Mouse (Mus musculus) megakaryocyte, embryonic 14.5 days (primary cell): Measurements from ENCODE around the gene Akap4. TPM values are rescaled to one million over a fixed set of nuclear protein-coding genes. Genes with fewer than 3 reads are reported as not detected.

ENCODE experiments used
- H3K27me3 ChIP-seq: replicated peaks from 2 replicates; pipeline ENCODE3; 2012; ENCODE audit warnings: inconsistent platforms
- H3K36me3 ChIP-seq: replicated peaks from 2 replicates; pipeline ENCODE3; 2012; ENCODE audit warnings: low read length, inconsistent platforms, mixed read lengths
- H3K4me1 ChIP-seq: 2 replicates; pipeline ENCODE4 v1.6.1; 2012; ENCODE audit warnings: inconsistent platforms
- H3K4me3 ChIP-seq: replicated peaks from 2 replicates; pipeline ENCODE3; 2012; ENCODE audit warnings: moderate library complexity, mild to moderate bottlenecking, inconsistent platforms
- H3K9me3 ChIP-seq: 2 replicates; pipeline ENCODE4 v1.6.1; 2012; ENCODE audit warnings: inconsistent platforms
- FLI1 ChIP-seq: IDR thresholded peaks from 2 replicates; pipeline ENCODE4 v1.6.1; 2012; ENCODE audit warnings: low read length, inconsistent platforms, mixed read lengths
- GATA1 ChIP-seq: IDR thresholded peaks from 3 replicates; pipeline ENCODE4 v1.6.1; 2012; ENCODE audit warnings: mixed read lengths, low read length, inconsistent platforms, borderline replicate concordance
- polyA plus RNA-seq: library from polyadenylated mRNA; stranded (reverse); fragments of >175 nt; gene quantifications from 2 replicates; pipeline ENCODE4 v1.2.3, GENCODE M21; 2012; ENCODE audit warnings: low replicate concordance; ENCODE audit not compliant: insufficient read depth

The Akap4 gene
- polyA plus RNA-seq, 1 experiment: not detected

GRCm38 (mm10) chrX:7121618-7122280, 54.4 kb downstream of the Akap4 start:
- Histone ChIP-seq H3K9me3 (no peaks in the 10 kb centered on the region), H3K4me1 (peaks cover 31% of the 10 kb centered on the region), H3K27me3 (peaks cover 6% of the 10 kb centered on the region), H3K36me3 (no peaks in the 10 kb centered on the region), H3K4me3 (peak overlapping the region; percentile 78)
- TF ChIP-seq GATA1 (no peak), FLI1 (no peak)

Other genes starting within 250 kb of the Akap4 start
- gene Ccnb3, start 25.9 kb upstream of the Akap4 start, polyA plus RNA-seq: 0.03 TPM in 1 of 2 replicates, not detected in the other